Mouse (Mus musculus) liver, embryonic 16.5 days (tissue): ENCODE data around the gene Sds. TPM values are rescaled to one million over a fixed set of nuclear protein-coding genes. Genes with fewer than 3 reads are reported as not detected.
A peak's percentile ranks its signal among the peaks of the same experiment; 100 is the strongest.

Experiments
- ATAC-seq: fragments of 200-750 bp; cut with Nextera tagmentation; 2 replicates; pipeline ENCODE4 v1.8.0; 2017; ENCODE audit warnings: low read depth, mild to moderate bottlenecking, moderate number of reproducible peaks, moderate library complexity
- H3K27ac ChIP-seq: fragments of 300-500 bp; sonication (generic); 2 replicates; pipeline ENCODE4 v1.5.1; 2014; ENCODE audit warnings: mild to moderate bottlenecking, low read length
- H3K27me3 ChIP-seq: fragments of 300-500 bp; sonication (generic); 2 replicates; pipeline ENCODE4 v1.6.1; 2014; ENCODE audit warnings: low read depth, low read length, mixed read lengths; ENCODE audit not compliant: control insufficient read depth, insufficient read depth
- H3K36me3 ChIP-seq: fragments of 300-500 bp; sonication (generic); 2 replicates; pipeline ENCODE4 v1.6.1; 2014; ENCODE audit warnings: mild to moderate bottlenecking; ENCODE audit not compliant: control insufficient read depth, insufficient read depth
- H3K4me1 ChIP-seq: fragments of 300-500 bp; sonication (generic); 2 replicates; pipeline ENCODE4 v1.6.1; 2014; ENCODE audit warnings: low read depth, low read length, mixed read lengths; ENCODE audit not compliant: control insufficient read depth
- H3K4me2 ChIP-seq: fragments of 300-500 bp; sonication (generic); 2 replicates; pipeline ENCODE4 v1.6.1; 2014; ENCODE audit warnings: low read depth, low read length, mixed read lengths
- H3K4me3 ChIP-seq: fragments of 300-500 bp; sonication (generic); 2 replicates; pipeline ENCODE4 v1.5.1; 2014; ENCODE audit warnings: low read depth, mild to moderate bottlenecking, low read length
- H3K9ac ChIP-seq: fragments of 300-500 bp; sonication (generic); 2 replicates; pipeline ENCODE4 v1.6.1; 2014; ENCODE audit warnings: low read depth, low read length
- H3K9me3 ChIP-seq: fragments of 300-500 bp; sonication (generic); replicated peaks from 2 replicates; pipeline ENCODE4 v1.6.1; 2016; ENCODE audit warnings: low read length; ENCODE audit not compliant: control insufficient read depth
- WGBS: fragments of 180-500 bp; shearing (Covaris S2); extraction: QIAGEN DNeasy Blood & Tissue Kit; methylation state at CpG from one replicate; pipeline ENCODE4 v1.1.7; 2014; ENCODE audit not compliant: insufficient replicate concordance; 5-methylcytosine and 5-hydroxymethylcytosine counted together
- polyA plus RNA-seq: library from polyadenylated mRNA; unstranded; fragments of >200 nt; fragmentation: Nextera tagmentation; extraction: Ambion mirVana; gene quantifications from 2 replicates; pipeline ENCODE4 v1.2.1, GENCODE M21; 2015

Gene Sds
- polyA plus RNA-seq, 1 experiment from 2014 or later: 4.3 TPM

- Histone ChIP-seq H3K4me3 (no peak overlapping the region), H3K9ac (no peak overlapping the region), H3K9me3 (no peaks in the 10 kb centered on the region), H3K36me3 (no peaks in the 10 kb centered on the region), H3K27ac (no peak overlapping the region), H3K4me1 (no peaks in the 10 kb centered on the region), H3K4me2 (no peak overlapping the region), H3K27me3 (peaks cover 98% of the 10 kb centered on the region)
- ATAC-seq: no peak
- 1% methylated on average over 9 of the region's 9 CpGs for WGBS
Measured at GRCm38 (mm10) chr5:120432486-120433015, 43.8 kb upstream of the Sds start.

DNA sequence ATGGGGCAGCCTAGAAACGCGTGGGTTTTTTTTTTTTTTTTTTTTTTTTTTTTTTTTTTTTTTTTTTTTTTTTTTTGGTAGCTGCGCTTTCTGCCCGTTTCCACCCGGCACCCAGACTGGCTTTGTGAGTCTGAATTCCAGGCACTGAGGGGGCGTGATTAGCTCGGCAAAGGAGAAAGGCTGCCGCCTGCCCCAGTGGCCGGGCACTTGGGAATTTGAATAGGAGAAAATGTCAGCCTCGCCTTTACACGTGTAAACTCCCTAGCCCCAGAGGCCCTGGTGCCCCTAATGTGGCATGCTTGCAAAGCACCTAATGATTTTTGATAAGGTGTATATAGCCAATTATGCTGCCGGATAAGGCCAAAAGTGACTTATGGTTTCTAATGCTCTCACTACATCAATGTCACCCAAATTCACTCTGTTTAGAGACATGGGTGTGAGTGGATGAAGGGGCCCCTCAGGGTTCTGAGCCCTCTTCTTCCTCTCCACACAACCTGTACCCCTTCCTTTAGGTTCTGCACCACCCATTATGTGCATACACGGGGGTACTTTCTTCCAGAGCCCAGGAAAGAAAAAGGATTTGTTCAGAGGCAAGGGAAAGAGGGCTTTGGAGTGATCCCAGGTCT, 43.1 kb upstream of the Sds start:
- 4% methylated on average over 13 of the region's 13 CpGs for WGBS
- no peaks in the 10 kb centered on the region for H3K36me3 ChIP-seq
- peaks cover 98% of the 10 kb centered on the region for H3K27me3 ChIP-seq
- no peak overlapping the region for H3K4me2 ChIP-seq
- no peak overlapping the region for H3K9ac ChIP-seq
- no peaks in the 10 kb centered on the region; the same call in 1 of the 2 replicates for H3K4me1 ChIP-seq
- ATAC-seq: no peak
- no peaks in the 10 kb centered on the region for H3K9me3 ChIP-seq
- H3K27ac ChIP-seq: no peak overlapping the region
- no peak overlapping the region for H3K4me3 ChIP-seq

DNA sequence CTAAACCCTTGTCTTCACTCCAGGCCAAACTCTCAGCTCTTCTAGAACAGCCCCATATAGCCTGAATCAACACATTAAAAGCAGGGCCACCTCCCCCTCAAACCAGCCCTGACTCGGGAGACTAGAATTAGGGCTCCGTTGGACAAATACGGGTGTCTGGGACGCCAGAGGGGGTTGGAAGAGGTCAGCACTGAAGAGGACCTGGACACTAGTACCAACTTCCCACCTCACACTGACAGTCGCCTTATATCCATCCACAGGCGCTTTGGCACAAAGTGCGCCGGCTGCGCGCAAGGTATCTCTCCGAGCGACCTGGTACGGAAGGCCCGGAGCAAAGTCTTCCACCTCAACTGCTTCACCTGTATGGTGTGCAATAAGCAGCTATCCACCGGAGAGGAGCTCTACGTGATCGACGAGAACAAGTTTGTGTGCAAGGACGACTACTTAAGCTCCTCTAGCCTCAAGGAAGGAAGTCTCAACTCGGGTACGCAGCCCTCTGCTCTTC, 42.0 kb upstream of the Sds start:
- Histone ChIP-seq H3K36me3 (no peaks in the 10 kb centered on the region), H3K27ac (no peak overlapping the region), H3K4me1 (no peaks in the 10 kb centered on the region; the same call in 1 of the 2 replicates), H3K9ac (no peak overlapping the region), H3K27me3 (peaks cover 98% of the 10 kb centered on the region), H3K9me3 (no peaks in the 10 kb centered on the region), H3K4me3 (no peak overlapping the region), H3K4me2 (no peak overlapping the region)
- no peak for ATAC-seq
- 4% methylated on average over 21 of the region's 21 CpGs for WGBS

GRCm38 (mm10) chr5:120435006-120435681, 41.2 kb upstream of the Sds start:
- no peak overlapping the region for H3K27ac ChIP-seq
- H3K9ac ChIP-seq: no peak overlapping the region
- no peaks in the 10 kb centered on the region for H3K36me3 ChIP-seq
- no peaks in the 10 kb centered on the region; the same call in 1 of the 2 replicates for H3K4me1 ChIP-seq
- no peak for ATAC-seq
- H3K27me3 ChIP-seq: peaks cover 98% of the 10 kb centered on the region
- no peak overlapping the region for H3K4me3 ChIP-seq
- no peaks in the 10 kb centered on the region for H3K9me3 ChIP-seq
- H3K4me2 ChIP-seq: no peak overlapping the region
- WGBS: 1% methylated on average over 44 of the region's 44 CpGs

DNA sequence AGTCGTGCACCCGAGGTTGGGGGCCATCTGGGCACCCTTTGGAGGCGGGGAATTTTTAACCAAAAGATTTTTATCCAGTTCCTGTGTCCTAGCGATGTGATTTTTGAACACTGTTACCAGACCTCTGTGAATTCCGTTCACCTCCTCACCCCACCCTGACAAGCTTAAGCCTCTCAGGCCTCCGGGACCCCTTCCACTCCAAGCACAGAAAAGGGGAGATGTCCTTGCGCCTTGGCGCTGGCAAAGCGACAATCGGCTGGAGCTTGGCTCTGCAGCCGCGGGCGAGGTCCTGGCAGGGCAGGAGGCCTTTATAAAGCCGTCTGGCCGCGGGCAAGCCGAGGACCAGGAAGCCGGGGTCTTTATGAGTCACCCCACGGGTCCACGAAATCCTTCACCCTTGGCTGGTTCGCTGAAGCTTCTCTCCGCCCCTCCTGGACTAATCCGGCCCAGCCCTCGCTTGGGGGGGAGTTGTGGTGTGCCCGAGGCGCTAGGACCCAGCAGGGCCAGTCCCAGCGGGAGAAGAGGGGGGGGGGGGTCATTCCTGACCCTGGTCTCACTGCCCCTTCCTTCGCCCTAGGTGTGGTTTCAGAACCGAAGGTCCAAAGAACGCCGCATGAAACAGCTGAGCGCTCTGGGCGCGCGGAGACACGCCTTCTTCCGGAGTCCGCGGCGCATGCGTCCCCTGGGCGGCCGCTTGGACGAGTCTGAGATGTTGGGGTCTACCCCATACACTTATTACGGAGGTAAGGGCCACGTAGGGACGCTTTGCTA, 40.4 kb upstream of the Sds start:
- no peak overlapping the region for H3K27ac ChIP-seq
- H3K4me2 ChIP-seq: peak overlapping the region; percentile 41; the same call in 1 of the 2 replicates
- H3K9ac ChIP-seq: no peak overlapping the region
- ATAC-seq: no peak
- H3K27me3 ChIP-seq: peaks cover 100% of the 10 kb centered on the region
- peak overlapping the region; percentile 21 for H3K4me3 ChIP-seq
- 2% methylated on average over 47 of the region's 47 CpGs for WGBS
- H3K36me3 ChIP-seq: no peaks in the 10 kb centered on the region
- no peaks in the 10 kb centered on the region for H3K9me3 ChIP-seq
- no peaks in the 10 kb centered on the region; the same call in 1 of the 2 replicates for H3K4me1 ChIP-seq

- Histone ChIP-seq H3K36me3 (no peaks in the 10 kb centered on the region), H3K27ac (no peak overlapping the region), H3K27me3 (peaks cover 90% of the 10 kb centered on the region), H3K9ac (no peak overlapping the region), H3K4me2 (no peak overlapping the region), H3K4me3 (no peak overlapping the region), H3K9me3 (no peaks in the 10 kb centered on the region), H3K4me1 (no peaks in the 10 kb centered on the region; the same call in 1 of the 2 replicates)
- WGBS: under 1% methylated on average over 18 of the region's 18 CpGs
- ATAC-seq: no peak
Measured at GRCm38 (mm10) chr5:120436885-120437495, 39.3 kb upstream of the Sds start.

DNA sequence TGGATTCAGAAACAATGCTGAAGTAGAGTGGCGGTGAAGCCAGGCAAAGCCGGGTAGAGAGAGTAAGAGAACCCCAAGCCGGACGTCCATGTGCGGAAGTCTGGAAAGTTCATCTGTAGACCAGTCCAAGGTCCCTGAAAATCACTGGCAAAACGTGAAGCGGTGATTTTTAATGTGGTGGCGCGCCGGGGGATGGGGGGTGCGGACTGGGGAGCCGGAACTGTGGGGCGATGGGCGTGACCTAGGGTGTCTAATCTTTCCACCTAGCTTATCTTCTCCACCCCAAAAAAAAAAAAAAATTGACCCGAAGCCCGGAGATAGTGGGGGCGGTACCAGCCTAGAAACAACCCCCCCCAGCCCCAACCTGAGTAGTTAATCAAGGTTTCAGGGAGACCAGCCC, 38.8 kb upstream of the Sds start:
- Histone ChIP-seq H3K9ac (no peak overlapping the region), H3K27me3 (peaks cover 85% of the 10 kb centered on the region), H3K4me2 (no peak overlapping the region), H3K36me3 (no peaks in the 10 kb centered on the region), H3K4me3 (no peak overlapping the region), H3K9me3 (no peaks in the 10 kb centered on the region), H3K4me1 (no peaks in the 10 kb centered on the region; the same call in 1 of the 2 replicates), H3K27ac (no peak overlapping the region)
- 2% methylated on average over 17 of the region's 17 CpGs for WGBS
- no peak for ATAC-seq

- ATAC-seq: no peak
- WGBS: under 1% methylated on average over 33 of the region's 33 CpGs
- Histone ChIP-seq H3K27ac (no peak overlapping the region), H3K36me3 (no peaks in the 10 kb centered on the region), H3K4me3 (no peak overlapping the region), H3K4me1 (no peaks in the 10 kb centered on the region; the same call in 1 of the 2 replicates), H3K9me3 (no peaks in the 10 kb centered on the region), H3K9ac (no peak overlapping the region), H3K4me2 (no peak overlapping the region), H3K27me3 (peaks cover 80% of the 10 kb centered on the region)
Measured at GRCm38 (mm10) chr5:120437986-120438385, 38.3 kb upstream of the Sds start.
